Mouse (Mus musculus) midbrain, embryonic 16.5 days (tissue): ENCODE results near the gene Fgf12. TPM values are rescaled to one million over a fixed set of nuclear protein-coding genes. Genes with fewer than 3 reads are reported as not detected.

Experiments used
- ATAC-seq: fragments of 200-750 bp; cut with Nextera tagmentation; 2 replicates; pipeline ENCODE4 v1.8.0; 2017; ENCODE audit warnings: moderate TSS enrichment
- H3K27ac ChIP-seq: fragments of 300-500 bp; sonication (generic); 2 replicates; pipeline ENCODE4 v1.5.1; 2014; ENCODE audit warnings: mild to moderate bottlenecking, low read length, mixed read lengths
- H3K27me3 ChIP-seq: fragments of 300-500 bp; sonication (generic); 2 replicates; pipeline ENCODE4 v1.6.1; 2014; ENCODE audit warnings: low read depth, low read length, mixed read lengths; ENCODE audit not compliant: control insufficient read depth, insufficient read depth
- H3K36me3 ChIP-seq: fragments of 300-500 bp; sonication (generic); 2 replicates; pipeline ENCODE4 v1.6.1; 2014; ENCODE audit warnings: mild to moderate bottlenecking, low read length, moderate library complexity, mixed read lengths; ENCODE audit not compliant: control insufficient read depth, insufficient read depth
- H3K4me1 ChIP-seq: fragments of 300-500 bp; sonication (generic); 2 replicates; pipeline ENCODE4 v1.6.1; 2014; ENCODE audit warnings: mild to moderate bottlenecking, low read length, mixed read lengths; ENCODE audit not compliant: control insufficient read depth, insufficient read depth
- H3K4me2 ChIP-seq: fragments of 300-500 bp; sonication (generic); 2 replicates; pipeline ENCODE4 v1.6.1; 2014; ENCODE audit warnings: mild to moderate bottlenecking, low read length, mixed read lengths
- H3K4me3 ChIP-seq: fragments of 300-500 bp; sonication (generic); 2 replicates; pipeline ENCODE4 v1.5.1; 2014; ENCODE audit warnings: low read depth, mild to moderate bottlenecking, low read length, moderate library complexity, mixed read lengths
- H3K9ac ChIP-seq: fragments of 300-500 bp; sonication (generic); 2 replicates; pipeline ENCODE4 v1.6.1; 2014; ENCODE audit warnings: low read depth, low read length, mixed read lengths
- H3K9me3 ChIP-seq: fragments of 300-500 bp; sonication (generic); replicated peaks from 2 replicates; pipeline ENCODE4 v1.6.1; 2014; ENCODE audit warnings: mild to moderate bottlenecking, low read length, mixed read lengths; ENCODE audit not compliant: control insufficient read depth, poor library complexity, severe bottlenecking
- WGBS: fragments of 180-500 bp; shearing (Covaris S2); extraction: QIAGEN DNeasy Blood & Tissue Kit; methylation state at CpG from one replicate; pipeline ENCODE4 v1.1.7; 2014; 5-methylcytosine and 5-hydroxymethylcytosine counted together
- polyA plus RNA-seq: library from polyadenylated mRNA; unstranded; fragments of >200 nt; fragmentation: Nextera tagmentation; extraction: Ambion mirVana; gene quantifications from 2 replicates; pipeline ENCODE4 v1.2.1, GENCODE M21; 2015

Fgf12 gene
- polyA plus RNA-seq, 1 experiment from 2014 or later, result 47.5 TPM

GRCm38 (mm10) chr16:28475553-28475952, 277.3 kb downstream of the Fgf12 start:
- Histone ChIP-seq H3K4me3 (no peak overlapping the region), H3K4me1 (no peaks in the 10 kb centered on the region), H3K27ac (no peak overlapping the region), H3K27me3 (no peaks in the 10 kb centered on the region), H3K9me3 (no peaks in the 10 kb centered on the region), H3K4me2 (no peak overlapping the region), H3K9ac (no peak overlapping the region), H3K36me3 (no peaks in the 10 kb centered on the region)
- ATAC-seq, result no peak
- WGBS, result 68% methylated on average over 1 of the region's 1 CpGs

DNA sequence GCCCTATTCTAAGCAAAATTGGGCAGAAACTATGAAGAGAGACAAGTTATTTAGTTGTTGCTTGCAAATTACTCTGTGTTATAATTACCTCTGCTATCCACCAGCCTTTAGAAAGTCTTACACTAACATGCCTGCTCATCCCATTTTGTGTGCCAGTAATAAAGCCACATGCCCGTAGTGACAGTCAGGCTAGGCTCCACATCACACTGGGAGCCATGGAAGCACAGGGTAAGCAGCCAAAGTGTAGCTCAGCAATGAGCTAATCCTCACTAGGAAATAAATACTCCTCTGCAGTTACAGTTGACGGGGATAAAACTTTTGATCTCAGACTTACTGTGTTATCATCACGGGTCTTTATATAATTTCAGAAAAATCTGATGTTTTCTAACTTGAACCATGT, 298.0 kb downstream of the Fgf12 start:
- 78% methylated on average over 3 of the region's 3 CpGs for WGBS
- H3K27me3 ChIP-seq, result no peaks in the 10 kb centered on the region
- no peak overlapping the region for H3K9ac ChIP-seq
- H3K4me3 ChIP-seq, result no peak overlapping the region
- no peaks in the 10 kb centered on the region for H3K4me1 ChIP-seq
- H3K36me3 ChIP-seq, result no peaks in the 10 kb centered on the region
- no peak overlapping the region for H3K4me2 ChIP-seq
- H3K9me3 ChIP-seq, result no peaks in the 10 kb centered on the region
- H3K27ac ChIP-seq, result no peak overlapping the region
- ATAC-seq, result no peak

DNA sequence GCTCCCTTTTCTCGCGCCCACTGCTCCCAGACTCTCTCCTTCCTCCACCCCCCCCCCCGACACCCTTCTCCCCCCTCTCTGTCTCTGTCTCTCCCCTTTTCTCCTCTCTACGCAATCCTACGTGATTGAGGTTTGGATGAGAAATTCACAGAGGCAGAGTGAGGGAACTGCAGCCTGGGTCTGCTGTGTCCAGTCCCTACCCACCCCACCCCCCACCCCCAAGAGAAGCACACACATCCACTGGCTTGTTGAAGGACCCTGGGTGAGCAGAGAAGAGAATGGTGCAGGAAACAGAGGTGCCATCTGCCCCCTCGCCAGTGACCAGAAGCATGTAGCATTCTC, 305.8 kb downstream of the Fgf12 start:
- H3K4me3 ChIP-seq, result peak overlapping the region; percentile 87
- WGBS, result 2% methylated on average over 4 of the region's 6 CpGs
- peak overlapping the region; percentile 92 for H3K4me2 ChIP-seq
- peak overlapping the region; percentile 88 for H3K27ac ChIP-seq
- ATAC-seq, result peak; percentile 79
- no peaks in the 10 kb centered on the region; the same call in 1 of the 2 replicates for H3K27me3 ChIP-seq
- H3K4me1 ChIP-seq, result peaks cover 13% of the 10 kb centered on the region
- no peaks in the 10 kb centered on the region for H3K36me3 ChIP-seq
- peak overlapping the region; percentile 90 for H3K9ac ChIP-seq
- no peaks in the 10 kb centered on the region for H3K9me3 ChIP-seq

DNA sequence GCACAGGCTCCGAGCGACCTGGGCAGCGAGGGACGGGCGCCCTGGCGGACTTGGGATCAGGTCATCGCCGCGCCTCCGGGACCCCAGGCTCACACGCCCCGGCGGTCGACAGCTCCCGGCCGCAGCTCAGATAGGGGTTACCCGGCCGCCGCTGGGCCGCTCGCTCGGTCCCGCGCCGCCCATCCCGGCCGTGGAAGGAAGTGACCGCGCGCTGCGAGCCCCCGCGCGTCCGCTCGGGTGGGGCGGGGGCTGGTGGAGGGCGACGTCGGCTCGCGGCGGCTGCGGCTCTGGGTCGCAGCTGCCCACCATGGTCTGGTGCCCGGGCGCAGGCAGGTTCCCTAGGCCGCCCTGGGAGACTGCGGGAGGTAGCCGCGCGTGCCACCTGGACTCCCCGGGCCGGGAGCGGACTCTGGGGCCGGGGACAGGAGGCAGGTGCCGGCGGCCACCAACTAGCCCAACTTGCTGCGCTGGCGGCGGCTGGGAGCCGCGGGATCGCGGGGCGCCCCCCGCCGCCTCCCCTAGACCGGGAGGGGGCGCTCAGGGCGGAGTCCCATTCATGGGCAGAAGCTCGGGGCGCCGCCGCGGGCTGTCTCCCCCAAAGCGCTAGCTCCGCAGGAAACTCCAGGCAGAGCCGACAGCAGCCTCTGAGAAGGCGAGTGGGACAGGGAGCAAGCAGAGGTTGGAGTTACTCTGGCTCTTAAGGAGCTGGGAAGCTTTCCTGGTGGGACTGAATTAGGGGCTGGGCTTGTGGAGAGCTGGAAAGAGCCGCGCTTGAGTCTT, 306.3 kb downstream of the Fgf12 start:
- Histone ChIP-seq H3K4me2 (peak overlapping the region; percentile 92), H3K9ac (peak overlapping the region; percentile 90), H3K9me3 (no peaks in the 10 kb centered on the region), H3K27me3 (no peaks in the 10 kb centered on the region; the same call in 1 of the 2 replicates), H3K4me3 (peak overlapping the region; percentile 87), H3K4me1 (peaks cover 13% of the 10 kb centered on the region), H3K36me3 (no peaks in the 10 kb centered on the region), H3K27ac (peak overlapping the region; percentile 88)
- ATAC-seq, result peak; percentile 79
- WGBS, result 1% methylated on average over 68 of the region's 82 CpGs

- peaks cover 13% of the 10 kb centered on the region for H3K4me1 ChIP-seq
- under 1% methylated on average over 41 of the region's 42 CpGs for WGBS
- no peaks in the 10 kb centered on the region for H3K36me3 ChIP-seq
- no peaks in the 10 kb centered on the region for H3K9me3 ChIP-seq
- ATAC-seq, result peak; percentile 72
- H3K4me3 ChIP-seq, result peak overlapping the region; percentile 87
- peak overlapping the region; percentile 88 for H3K27ac ChIP-seq
- peak overlapping the region; percentile 90 for H3K9ac ChIP-seq
- H3K27me3 ChIP-seq, result no peaks in the 10 kb centered on the region; the same call in 1 of the 2 replicates
- peak overlapping the region; percentile 92 for H3K4me2 ChIP-seq
Measured at GRCm38 (mm10) chr16:28445800-28446333, 307.0 kb downstream of the Fgf12 start.

- Histone ChIP-seq H3K9me3 (no peaks in the 10 kb centered on the region), H3K9ac (peak overlapping the region; percentile 90), H3K36me3 (no peaks in the 10 kb centered on the region), H3K27me3 (no peaks in the 10 kb centered on the region; the same call in 1 of the 2 replicates), H3K4me3 (peak overlapping the region; percentile 87), H3K4me2 (peak overlapping the region; percentile 92), H3K27ac (peak overlapping the region; percentile 88), H3K4me1 (peaks cover 13% of the 10 kb centered on the region)
- peak; percentile 48 for ATAC-seq
- WGBS, result under 1% methylated on average over 51 of the region's 51 CpGs
Measured at GRCm38 (mm10) chr16:28444993-28445799, 307.7 kb downstream of the Fgf12 start.

GRCm38 (mm10) chr16:28421617-28422016, 331.3 kb downstream of the Fgf12 start:
- H3K9me3 ChIP-seq, result no peaks in the 10 kb centered on the region
- 88% methylated on average over 1 of the region's 1 CpGs for WGBS
- no peak overlapping the region for H3K27ac ChIP-seq
- no peaks in the 10 kb centered on the region for H3K36me3 ChIP-seq
- no peak for ATAC-seq
- H3K4me1 ChIP-seq, result no peaks in the 10 kb centered on the region
- H3K4me3 ChIP-seq, result no peak overlapping the region
- H3K9ac ChIP-seq, result no peak overlapping the region
- H3K4me2 ChIP-seq, result no peak overlapping the region
- H3K27me3 ChIP-seq, result no peaks in the 10 kb centered on the region

DNA sequence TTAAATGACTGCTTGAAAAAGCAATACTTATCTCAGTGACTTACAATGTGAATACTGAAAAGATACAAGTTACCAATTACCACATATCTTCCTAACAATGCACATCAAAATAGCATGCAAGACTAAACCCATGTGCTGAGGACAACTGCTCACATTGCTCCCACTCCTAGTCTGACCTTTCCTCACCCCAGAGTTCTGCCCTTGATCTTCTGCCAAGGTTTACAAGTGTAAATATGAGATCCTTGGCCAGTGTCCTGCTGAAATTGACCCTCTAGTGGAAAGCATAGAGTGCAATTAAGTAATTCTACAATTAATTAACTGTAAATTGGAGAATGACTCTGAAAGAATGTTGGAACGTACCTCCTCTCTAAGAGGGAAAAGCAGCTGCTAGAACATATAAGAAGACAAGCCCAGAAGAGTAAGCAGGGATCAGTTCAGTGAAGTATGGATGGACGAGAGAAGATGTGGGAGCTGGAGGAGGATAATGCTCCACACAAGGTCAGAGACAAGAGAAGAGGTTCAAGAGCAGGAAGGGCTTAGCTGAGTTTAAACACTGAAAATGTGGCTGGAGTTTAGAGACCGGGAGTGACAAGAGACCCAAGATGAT, 333.1 kb downstream of the Fgf12 start:
- 87% methylated on average over 3 of the region's 3 CpGs for WGBS
- Histone ChIP-seq H3K4me1 (no peaks in the 10 kb centered on the region), H3K27me3 (no peaks in the 10 kb centered on the region), H3K4me2 (no peak overlapping the region), H3K27ac (no peak overlapping the region), H3K36me3 (no peaks in the 10 kb centered on the region), H3K9ac (no peak overlapping the region), H3K9me3 (no peaks in the 10 kb centered on the region), H3K4me3 (no peak overlapping the region)
- ATAC-seq, result no peak
